Mouse (Mus musculus) cerebellum, adult (tissue): ENCODE results near the gene Tmem176a.
"Not testable (repeated sequence)": the region's sequence is repeated elsewhere in the genome, so short reads cannot be mapped to it uniquely, and the experiment has no call there.

ENCODE experiments used
- ATAC-seq: cut with Nextera tagmentation; 2 replicates; pipeline ENCODE4 v1.9.2; 2017; ENCODE audit warnings: mild to moderate bottlenecking, moderate library complexity, mixed read lengths; ENCODE audit not compliant: insufficient number of reproducible peaks, low FRiP score, low TSS enrichment

The Tmem176a gene

DNA sequence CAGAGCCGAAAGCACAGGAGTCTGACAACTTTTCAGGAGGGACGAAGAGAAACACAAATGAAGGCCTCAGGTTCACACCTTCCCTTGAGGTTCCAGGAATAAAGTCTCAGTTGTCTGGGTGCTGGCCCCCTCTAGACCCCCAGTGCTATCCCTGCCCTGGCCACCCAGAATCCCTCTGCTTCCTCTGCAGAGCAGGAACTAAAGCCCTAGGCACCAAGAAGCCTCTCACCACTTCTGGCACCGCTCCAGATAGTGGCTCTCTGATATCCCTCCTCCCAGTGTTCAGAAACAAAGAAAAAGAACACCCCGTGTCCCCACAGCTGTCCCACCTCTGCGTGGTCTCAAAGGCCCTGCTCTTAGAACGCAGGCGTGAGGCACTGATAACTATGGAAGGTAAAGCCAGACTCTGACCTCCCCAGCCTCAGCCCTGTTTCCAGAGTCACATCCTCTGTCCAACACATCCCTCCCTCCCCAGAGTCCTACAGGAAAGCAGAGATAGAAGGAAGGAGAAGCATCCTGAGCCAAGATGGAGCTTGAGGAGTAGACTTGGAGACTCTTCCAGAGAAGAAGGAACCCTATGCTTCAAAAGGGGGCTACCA lies at the start of gene Tmem176a:
Tmem176a (plus strand) TSS at position 549 of the 599 bp plus-strand sequence.
- no peak for ATAC-seq

- ATAC-seq: no peak
Measured at GRCm38 (mm10) chr6:48801897-48802296, 38.8 kb upstream of the Tmem176a start.

- no peak for ATAC-seq
Measured at GRCm38 (mm10) chr6:48803406-48804051, 37.2 kb upstream of the Tmem176a start.

GRCm38 (mm10) chr6:48804346-48804745 lies 36.4 kb upstream of the Tmem176a start:
- no peak for ATAC-seq

DNA sequence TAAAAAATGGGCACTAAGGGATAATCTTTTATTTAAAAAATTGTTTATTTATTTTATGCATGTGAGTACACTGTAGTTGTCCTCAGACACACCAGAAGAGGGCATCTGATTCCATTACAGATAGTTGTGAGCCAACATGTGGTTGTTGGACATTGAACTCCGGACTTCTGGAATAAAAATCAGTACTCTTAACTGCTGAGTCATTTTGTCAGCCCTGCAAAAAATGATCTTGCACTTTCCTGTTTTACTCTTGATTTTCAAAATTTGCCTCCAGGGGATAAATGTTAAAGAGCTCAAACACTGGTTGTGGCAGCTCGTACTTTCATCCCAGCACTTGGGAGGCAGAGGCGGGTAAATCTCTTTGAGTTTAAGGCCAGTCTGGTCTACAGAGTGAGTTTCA lies 34.0 kb upstream of the Tmem176a start:
- ATAC-seq: no peak

DNA sequence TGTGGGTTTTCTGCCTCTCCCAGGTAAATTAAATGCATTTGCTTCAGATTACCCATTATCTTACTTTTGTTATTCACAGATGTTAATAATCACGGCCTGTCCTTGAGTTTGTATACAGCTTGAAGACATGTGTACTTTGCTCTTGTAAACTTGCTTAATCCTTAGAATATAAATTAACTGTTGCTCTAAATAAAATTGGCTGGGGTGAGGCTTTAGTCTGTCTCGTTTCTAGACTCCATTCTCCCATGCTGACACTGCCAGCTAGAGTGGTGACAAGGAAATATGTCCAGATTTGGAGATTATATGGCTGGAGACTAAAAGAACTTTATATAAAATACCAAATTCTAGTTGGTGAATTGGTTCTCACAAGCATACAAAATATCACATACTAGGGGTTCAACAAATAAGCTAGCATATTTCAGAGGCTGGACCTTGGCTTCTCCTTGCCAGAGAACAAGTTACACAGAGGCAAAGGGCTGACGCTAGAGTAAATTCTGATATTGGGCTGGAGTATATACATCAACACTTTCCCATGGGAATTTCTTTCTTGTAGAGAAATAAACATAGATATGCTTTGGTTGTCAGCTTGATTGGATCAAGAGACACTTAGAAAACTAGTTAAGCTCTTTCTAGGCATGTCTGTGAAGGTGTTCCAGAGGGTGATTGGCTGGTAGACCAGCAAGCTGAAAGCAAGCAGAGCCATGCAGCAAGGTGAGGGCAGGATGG lies 31.1 kb upstream of the Tmem176a start:
- no peak for ATAC-seq

- ATAC-seq: no peak
Measured at GRCm38 (mm10) chr6:48815013-48815412, 25.7 kb upstream of the Tmem176a start.

- ATAC-seq: no peak
Measured at GRCm38 (mm10) chr6:48817815-48818214, 22.9 kb upstream of the Tmem176a start.

- not testable (repeated sequence) for ATAC-seq
Measured at GRCm38 (mm10) chr6:48821991-48822785, 18.5 kb upstream of the Tmem176a start.

DNA sequence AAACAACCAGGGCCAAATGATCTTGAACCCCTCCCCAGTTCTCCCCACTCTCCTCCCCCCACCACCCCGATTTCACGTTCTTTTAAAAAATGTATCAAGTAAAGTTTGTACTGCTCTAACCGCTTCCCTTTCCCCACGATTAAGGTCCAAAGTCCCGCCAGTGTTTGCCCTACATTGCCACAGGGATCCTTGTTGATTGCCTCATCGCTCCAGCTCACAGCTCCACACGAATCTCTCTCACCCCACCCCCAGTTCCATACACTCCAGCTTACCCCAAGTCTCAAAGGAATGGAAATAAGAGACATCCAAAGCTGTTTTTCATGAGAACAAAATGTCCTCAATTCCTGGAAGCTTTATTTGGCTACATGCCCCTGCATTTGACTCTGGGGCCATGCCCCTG lies 15.7 kb upstream of the Tmem176a start:
- no peak for ATAC-seq

GRCm38 (mm10) chr6:48828976-48829375 lies 11.7 kb upstream of the Tmem176a start:
- ATAC-seq: no peak

DNA sequence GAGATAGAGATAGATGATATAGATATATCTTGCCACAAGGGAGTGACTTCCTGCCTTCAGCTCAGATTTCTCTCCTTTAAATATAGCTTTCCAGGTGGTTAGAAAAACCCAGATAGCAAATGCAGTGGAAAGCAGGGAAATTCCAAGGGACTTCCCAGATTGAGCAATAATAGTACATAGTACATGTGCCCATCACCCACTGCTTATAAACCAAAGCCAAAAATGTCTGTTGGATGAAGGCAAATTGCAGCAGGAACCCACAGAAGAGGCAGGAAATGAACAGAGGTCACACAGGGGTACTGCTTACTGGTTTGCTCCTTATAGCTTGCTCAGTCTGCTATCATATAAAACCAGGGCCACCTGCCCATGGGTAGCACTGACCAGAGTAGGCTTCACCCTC lies 11.1 kb upstream of the Tmem176a start:
- ATAC-seq: no peak

DNA sequence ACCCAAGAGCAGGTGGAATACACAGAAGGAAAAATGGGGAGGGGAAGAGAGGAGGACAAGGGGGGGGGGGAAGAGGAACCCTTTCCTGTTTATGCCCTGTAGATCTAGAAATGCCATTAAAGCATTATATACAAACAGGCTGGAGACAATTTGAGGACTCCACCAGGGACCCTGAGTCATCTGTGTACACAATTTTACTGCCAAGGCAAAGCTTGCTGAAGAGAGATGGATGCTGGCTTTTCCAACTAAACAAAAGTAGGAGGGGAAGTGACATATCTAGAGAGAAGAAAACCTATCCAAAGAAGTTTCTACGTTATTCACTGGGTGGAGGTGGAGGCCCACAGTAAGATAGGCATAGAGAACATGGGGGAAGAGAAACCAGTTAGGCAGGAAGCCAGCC lies 10.5 kb upstream of the Tmem176a start:
- ATAC-seq: no peak

- ATAC-seq: no peak
Measured at GRCm38 (mm10) chr6:48831141-48831540, 9.6 kb upstream of the Tmem176a start.

DNA sequence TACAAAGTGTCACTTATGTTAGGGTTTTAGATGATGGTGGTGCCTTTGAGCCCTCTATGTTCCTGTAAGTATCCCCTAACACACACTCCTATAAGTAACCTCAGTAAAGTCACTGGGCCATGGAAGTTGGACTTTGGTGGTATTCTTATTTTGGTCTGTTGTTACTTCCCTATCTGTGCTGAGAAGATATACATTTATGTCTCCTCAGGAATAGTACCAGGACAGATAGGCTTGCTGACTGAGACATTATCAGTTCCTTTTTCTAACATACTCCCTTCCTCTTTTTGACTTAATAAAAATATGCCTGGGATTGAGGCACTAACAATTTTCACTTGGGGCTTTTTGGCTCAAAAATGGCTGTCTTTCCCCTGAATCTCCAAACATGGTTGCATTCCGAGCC lies 8.3 kb upstream of the Tmem176a start:
- no peak for ATAC-seq

GRCm38 (mm10) chr6:48833515-48833914 lies 7.2 kb upstream of the Tmem176a start:
- ATAC-seq: no peak

DNA sequence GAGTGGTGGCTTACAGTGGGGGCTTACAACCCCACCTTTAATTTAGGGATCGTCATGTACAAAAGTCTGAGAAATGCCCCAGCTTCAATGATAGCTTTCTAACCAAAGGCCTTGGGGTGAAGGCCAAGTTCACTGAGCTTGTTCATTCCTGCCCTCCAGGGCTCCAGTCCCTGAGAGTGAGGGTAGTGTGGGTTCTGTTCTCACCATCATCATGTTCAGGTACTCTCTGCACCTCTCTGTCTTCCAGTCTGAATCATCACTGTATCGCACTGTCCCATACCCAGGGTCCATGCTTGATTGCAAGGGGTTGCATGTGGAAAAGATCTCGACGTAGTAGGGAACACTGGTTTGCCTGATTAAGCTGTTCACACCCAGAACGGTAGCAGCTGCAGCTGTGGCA lies 5.5 kb upstream of the Tmem176a start:
- no peak for ATAC-seq

DNA sequence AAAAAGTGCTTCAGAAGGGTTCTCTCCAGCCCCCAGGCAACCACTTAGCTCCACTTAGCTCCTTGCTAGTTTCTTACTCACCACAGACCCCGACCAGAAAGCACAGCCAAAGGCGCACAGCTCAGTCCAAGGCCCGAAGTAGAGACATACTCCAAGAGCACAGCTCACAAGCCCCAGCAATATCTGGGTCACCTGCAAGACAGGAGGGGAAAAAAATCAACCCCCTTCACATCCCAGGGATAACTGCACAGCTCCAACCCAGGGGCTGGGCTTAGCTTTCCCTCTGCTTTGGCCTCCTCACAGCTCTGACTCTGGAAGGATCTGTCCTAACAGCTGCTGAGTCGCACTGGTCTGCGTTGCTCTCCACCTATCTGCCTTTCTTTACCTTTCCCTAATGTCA lies 4.6 kb upstream of the Tmem176a start:
- ATAC-seq: no peak

DNA sequence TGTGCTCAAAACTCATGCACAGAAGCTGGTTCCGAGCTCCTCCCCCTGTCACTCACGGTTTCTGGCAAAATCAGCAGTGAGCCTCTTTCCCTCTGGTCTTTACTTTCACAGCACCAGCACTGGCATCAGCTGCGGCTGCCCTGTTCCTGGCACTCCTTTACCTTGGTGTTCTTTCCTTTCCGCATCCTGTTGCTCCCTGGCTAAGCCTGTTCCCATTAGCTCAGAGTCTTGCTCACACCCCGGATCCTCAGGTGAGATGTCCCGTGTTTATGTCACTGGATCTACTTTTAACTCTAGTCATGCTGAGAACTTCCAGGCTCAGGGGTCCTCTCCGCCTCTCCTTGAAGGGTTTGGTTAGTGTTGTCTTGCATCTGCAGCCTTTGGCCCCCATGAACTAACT lies 3.2 kb upstream of the Tmem176a start:
- ATAC-seq: no peak

- no peak for ATAC-seq
Measured at GRCm38 (mm10) chr6:48838321-48839080, 2.2 kb upstream of the Tmem176a start.
